Mouse (Mus musculus): ENCODE measurements around the gene Usp40. TPM values are rescaled to one million over a fixed set of nuclear protein-coding genes. Genes with fewer than 3 reads are reported as not detected.

Gene Usp40
- total RNA-seq, 1 experiment, result 10.4 TPM

DNA sequence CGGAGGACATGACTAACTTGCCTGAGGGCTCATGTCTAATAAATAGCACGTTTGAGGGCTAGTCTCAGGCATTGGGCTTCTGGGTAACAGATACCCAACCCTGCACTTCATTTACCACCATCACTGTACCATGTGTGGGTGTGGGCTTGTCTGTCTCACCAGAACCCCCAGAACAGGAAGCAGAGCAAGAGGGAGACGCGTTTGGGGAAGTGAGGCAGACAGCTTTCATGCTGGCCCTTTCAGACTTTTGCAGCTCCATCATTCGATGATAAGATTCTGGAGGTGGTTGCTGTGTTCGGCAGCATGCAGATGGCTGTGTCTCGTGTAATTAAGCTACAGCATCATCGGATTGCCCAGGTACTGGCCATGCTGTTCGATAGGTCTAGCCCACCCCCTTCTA is 73.3 kb downstream of the Usp40 start:
- H3K9me3 ChIP-seq (ENCODE audit: control insufficient read depth, insufficient read depth, low read depth, low read length), result no peaks in the 10 kb centered on the region
- no peak for TF ChIP-seq ZC3H11A (IDR thresholded peaks at IDR 0.05; ENCODE audit: borderline replicate concordance, low read depth, low read length)
- no peak for TF ChIP-seq HCFC1 (IDR thresholded peaks at IDR 0.05; ENCODE audit: borderline replicate concordance, insufficient read depth, low read length)
- no peak for TF ChIP-seq CHD2 (IDR thresholded peaks at IDR 0.05; ENCODE audit: low read depth, low read length)
- no peak for TF ChIP-seq MAFK (IDR thresholded peaks at IDR 0.05; ENCODE audit: insufficient read depth, low read depth, low read length)
- no peak for TF ChIP-seq ZNF384 (IDR thresholded peaks at IDR 0.05; ENCODE audit: low read depth, low read length)
- no peak overlapping the region for H3K27ac ChIP-seq (ENCODE audit: insufficient read depth, low read depth, low read length, poor library complexity, severe bottlenecking)
- no peak overlapping the region for H3K9ac ChIP-seq (ENCODE audit: insufficient read depth, low read depth, low read length, poor library complexity, severe bottlenecking)
- no peak for DNase-seq (ENCODE audit: low read depth, low spot score)
- H3K4me1 ChIP-seq (ENCODE audit: control insufficient read depth in 2 of 2, insufficient read depth in 2 of 2, low read length in 2 of 2, poor library complexity in 1 of 2), result no peaks in the 10 kb centered on the region
- no peak overlapping the region for H3K4me3 ChIP-seq (ENCODE audit: insufficient read depth in 1 of 2, low read depth in 1 of 2, low read length in 2 of 2, poor library complexity in 1 of 2, severe bottlenecking in 1 of 2)
- in situ Hi-C loops (cut with MboI; ENCODE audit: low sequenced_read_pairs in 2 of 2, unreplicated experiment in 2 of 2), result no loop called here
- peaks cover 40% of the 10 kb centered on the region for H3K36me3 ChIP-seq (ENCODE audit: control insufficient read depth, insufficient read depth, low read length, poor library complexity, severe bottlenecking)

DNA sequence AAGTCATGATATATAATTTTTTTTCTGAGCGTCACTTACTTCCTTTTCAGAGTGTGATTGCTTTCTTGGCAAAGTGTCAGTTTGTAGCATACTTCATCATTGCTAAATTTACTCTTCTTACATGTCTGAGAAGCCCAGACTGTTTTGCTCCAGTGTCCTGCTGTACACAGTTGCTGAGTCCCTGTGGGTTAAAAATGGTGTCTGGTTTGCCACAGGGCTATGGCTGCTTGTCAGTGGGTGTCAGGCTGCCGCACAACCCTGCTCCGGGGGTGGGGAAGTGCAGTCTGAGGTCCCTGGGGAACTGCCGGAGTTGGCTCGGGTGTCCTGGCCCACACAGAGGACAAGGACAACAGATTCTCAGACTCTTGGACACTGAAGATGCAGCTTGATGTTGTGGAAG is 75.3 kb downstream of the Usp40 start:
- H3K36me3 ChIP-seq (ENCODE audit: control insufficient read depth, insufficient read depth, low read length, poor library complexity, severe bottlenecking), result peaks cover 31% of the 10 kb centered on the region
- H3K27ac ChIP-seq (ENCODE audit: insufficient read depth, low read depth, low read length, poor library complexity, severe bottlenecking), result no peak overlapping the region
- in situ Hi-C loops (cut with MboI; ENCODE audit: low sequenced_read_pairs in 2 of 2, unreplicated experiment in 2 of 2), result no loop called here
- TF ChIP-seq CHD2 (IDR thresholded peaks at IDR 0.05; ENCODE audit: low read depth, low read length) (no peak), HCFC1 (IDR thresholded peaks at IDR 0.05; ENCODE audit: borderline replicate concordance, insufficient read depth, low read length) (no peak), ZC3H11A (IDR thresholded peaks at IDR 0.05; ENCODE audit: borderline replicate concordance, low read depth, low read length) (no peak)
- no peaks in the 10 kb centered on the region for H3K4me1 ChIP-seq (ENCODE audit: control insufficient read depth in 2 of 2, insufficient read depth in 2 of 2, low read length in 2 of 2, poor library complexity in 1 of 2)
- H3K4me3 ChIP-seq (ENCODE audit: insufficient read depth in 1 of 2, low read depth in 1 of 2, low read length in 2 of 2, poor library complexity in 1 of 2, severe bottlenecking in 1 of 2), result no peak overlapping the region
- H3K9me3 ChIP-seq (ENCODE audit: control insufficient read depth, insufficient read depth, low read depth, low read length), result no peaks in the 10 kb centered on the region
- DNase-seq (ENCODE audit: low read depth, low spot score), result no peak
- no peak overlapping the region for H3K9ac ChIP-seq (ENCODE audit: insufficient read depth, low read depth, low read length, poor library complexity, severe bottlenecking)

DNA sequence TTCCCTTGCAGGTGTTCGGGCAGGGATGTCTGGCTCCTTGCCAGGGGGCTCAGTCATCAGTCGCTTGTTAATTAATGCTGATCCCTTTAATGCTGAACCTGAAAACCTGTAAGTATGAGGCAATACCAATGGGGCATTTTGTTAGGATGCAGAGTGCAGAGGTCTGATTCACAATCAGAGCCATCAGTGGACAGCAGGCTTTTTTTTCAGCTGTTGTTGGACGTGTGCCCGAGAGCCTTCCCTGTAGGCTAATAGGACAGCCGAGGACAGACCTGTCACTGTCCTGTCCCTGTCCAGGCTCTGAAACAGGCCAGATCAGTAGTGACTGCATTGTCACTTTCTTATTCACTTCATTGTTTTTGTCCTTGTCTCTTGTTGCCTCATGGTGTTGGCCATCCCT is 78.6 kb downstream of the Usp40 start:
- Histone ChIP-seq H3K4me3 (ENCODE audit: insufficient read depth in 1 of 2, low read depth in 1 of 2, low read length in 2 of 2, poor library complexity in 1 of 2, severe bottlenecking in 1 of 2) (no peak overlapping the region), H3K4me1 (ENCODE audit: control insufficient read depth in 2 of 2, insufficient read depth in 2 of 2, low read length in 2 of 2, poor library complexity in 1 of 2) (no peaks in the 10 kb centered on the region), H3K36me3 (ENCODE audit: control insufficient read depth, insufficient read depth, low read length, poor library complexity, severe bottlenecking) (peaks cover 39% of the 10 kb centered on the region)

DNA sequence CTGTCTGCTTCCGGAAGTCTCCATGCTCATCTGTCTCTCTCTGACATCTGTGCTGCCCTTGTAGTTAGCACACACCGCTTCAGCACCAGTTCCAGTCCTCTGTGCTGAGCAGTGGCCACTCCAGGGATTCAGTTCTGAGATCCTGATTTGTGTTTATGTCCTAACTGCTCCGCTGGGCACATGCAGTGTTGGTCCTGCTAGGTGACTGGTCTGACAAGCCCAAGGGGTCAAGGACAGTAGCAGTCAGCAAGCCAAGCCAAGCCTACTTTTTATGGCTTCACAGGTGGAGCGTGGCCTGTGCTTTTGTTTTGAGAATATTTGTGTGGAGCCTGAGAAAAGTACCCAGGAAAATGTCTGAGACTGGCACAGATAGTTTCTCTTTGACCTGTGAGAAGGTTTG is 83.5 kb downstream of the Usp40 start:
- in situ Hi-C loops (cut with MboI; ENCODE audit: low sequenced_read_pairs in 2 of 2, unreplicated experiment in 2 of 2), result no loop called here
- Histone ChIP-seq H3K4me3 (ENCODE audit: insufficient read depth in 1 of 2, low read depth in 1 of 2, low read length in 2 of 2, poor library complexity in 1 of 2, severe bottlenecking in 1 of 2) (no peak overlapping the region), H3K36me3 (ENCODE audit: control insufficient read depth, insufficient read depth, low read length, poor library complexity, severe bottlenecking) (peaks cover 40% of the 10 kb centered on the region), H3K9me3 (ENCODE audit: control insufficient read depth, insufficient read depth, low read depth, low read length) (no peaks in the 10 kb centered on the region), H3K9ac (ENCODE audit: insufficient read depth, low read depth, low read length, poor library complexity, severe bottlenecking) (no peak overlapping the region), H3K27ac (ENCODE audit: insufficient read depth, low read depth, low read length, poor library complexity, severe bottlenecking) (no peak overlapping the region), H3K4me1 (ENCODE audit: control insufficient read depth in 2 of 2, insufficient read depth in 2 of 2, low read length in 2 of 2, poor library complexity in 1 of 2) (no peaks in the 10 kb centered on the region)
- DNase-seq (ENCODE audit: low read depth, low spot score), result no peak
- TF ChIP-seq MAFK (IDR thresholded peaks at IDR 0.05; ENCODE audit: insufficient read depth, low read depth, low read length), result no peak
- no peak for TF ChIP-seq ZNF384 (IDR thresholded peaks at IDR 0.05; ENCODE audit: low read depth, low read length)
- no peak for TF ChIP-seq ZC3H11A (IDR thresholded peaks at IDR 0.05; ENCODE audit: borderline replicate concordance, low read depth, low read length)
- TF ChIP-seq HCFC1 (IDR thresholded peaks at IDR 0.05; ENCODE audit: borderline replicate concordance, insufficient read depth, low read length), result no peak
- no peak for TF ChIP-seq CHD2 (IDR thresholded peaks at IDR 0.05; ENCODE audit: low read depth, low read length)

More for the DNA sequence above, 78.6 kb downstream of the Usp40 start:
- no peak for DNase-seq (ENCODE audit: low read depth, low spot score)
- H3K9me3 ChIP-seq (ENCODE audit: control insufficient read depth, insufficient read depth, low read depth, low read length), result no peaks in the 10 kb centered on the region
- no peak overlapping the region for H3K9ac ChIP-seq (ENCODE audit: insufficient read depth, low read depth, low read length, poor library complexity, severe bottlenecking)
- no peak overlapping the region for H3K27ac ChIP-seq (ENCODE audit: insufficient read depth, low read depth, low read length, poor library complexity, severe bottlenecking)
- no peak for TF ChIP-seq HCFC1 (IDR thresholded peaks at IDR 0.05; ENCODE audit: borderline replicate concordance, insufficient read depth, low read length)
- TF ChIP-seq ZNF384 (IDR thresholded peaks at IDR 0.05; ENCODE audit: low read depth, low read length), result no peak
- TF ChIP-seq MAFK (IDR thresholded peaks at IDR 0.05; ENCODE audit: insufficient read depth, low read depth, low read length), result no peak
- no peak for TF ChIP-seq CHD2 (IDR thresholded peaks at IDR 0.05; ENCODE audit: low read depth, low read length)
- no peak for TF ChIP-seq ZC3H11A (IDR thresholded peaks at IDR 0.05; ENCODE audit: borderline replicate concordance, low read depth, low read length)
- in situ Hi-C loops (cut with MboI; ENCODE audit: low sequenced_read_pairs in 2 of 2, unreplicated experiment in 2 of 2), result no loop called here

DNA sequence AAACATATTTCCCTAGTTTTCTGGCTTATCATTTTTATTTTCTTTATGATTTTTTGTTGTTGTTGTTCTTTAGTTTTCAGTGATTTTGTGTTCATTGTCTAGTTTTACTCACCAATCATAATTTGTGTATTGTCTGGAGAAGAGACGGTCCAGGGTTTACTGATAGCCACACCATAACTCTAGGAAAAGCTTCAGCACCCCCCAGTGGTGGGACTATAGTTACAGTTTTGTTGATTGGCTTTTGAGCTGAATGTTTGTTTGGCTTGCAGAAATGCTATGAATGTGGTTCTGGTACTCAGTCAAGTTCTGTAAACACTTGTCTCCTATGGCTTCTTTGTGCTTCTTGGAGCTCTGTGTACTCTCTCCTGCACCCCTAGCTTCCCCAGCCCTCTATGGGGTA is 85.7 kb downstream of the Usp40 start:
- in situ Hi-C loops (cut with MboI; ENCODE audit: low sequenced_read_pairs in 2 of 2, unreplicated experiment in 2 of 2), result no loop called here
- TF ChIP-seq HCFC1 (IDR thresholded peaks at IDR 0.05; ENCODE audit: borderline replicate concordance, insufficient read depth, low read length) (no peak), ZC3H11A (IDR thresholded peaks at IDR 0.05; ENCODE audit: borderline replicate concordance, low read depth, low read length) (no peak), MAFK (IDR thresholded peaks at IDR 0.05; ENCODE audit: insufficient read depth, low read depth, low read length) (no peak), CHD2 (IDR thresholded peaks at IDR 0.05; ENCODE audit: low read depth, low read length) (no peak), ZNF384 (IDR thresholded peaks at IDR 0.05; ENCODE audit: low read depth, low read length) (no peak)
- no peak overlapping the region for H3K4me3 ChIP-seq (ENCODE audit: insufficient read depth in 1 of 2, low read depth in 1 of 2, low read length in 2 of 2, poor library complexity in 1 of 2, severe bottlenecking in 1 of 2)
- no peak for DNase-seq (ENCODE audit: low read depth, low spot score)
- no peak overlapping the region for H3K9ac ChIP-seq (ENCODE audit: insufficient read depth, low read depth, low read length, poor library complexity, severe bottlenecking)
- H3K36me3 ChIP-seq (ENCODE audit: control insufficient read depth, insufficient read depth, low read length, poor library complexity, severe bottlenecking), result peaks cover 48% of the 10 kb centered on the region
- no peak overlapping the region for H3K27ac ChIP-seq (ENCODE audit: insufficient read depth, low read depth, low read length, poor library complexity, severe bottlenecking)
- no peaks in the 10 kb centered on the region for H3K9me3 ChIP-seq (ENCODE audit: control insufficient read depth, insufficient read depth, low read depth, low read length)
- no peaks in the 10 kb centered on the region for H3K4me1 ChIP-seq (ENCODE audit: control insufficient read depth in 2 of 2, insufficient read depth in 2 of 2, low read length in 2 of 2, poor library complexity in 1 of 2)
